Mouse (Mus musculus) spleen, adult 18-20 months (tissue): ENCODE data around the gene Cyp2d22.

Experiments
- DNase-seq, 2 experiments: peaks; one replicate each; pipeline ENCODE4 v3.0.0; 2022; ENCODE audit warnings: mixed read lengths in 2 of 2

Cyp2d22 gene

GRCm38 (mm10) chr15:82345820-82346470, 34.1 kb downstream of the Cyp2d22 start:
- peak; percentile 95 to 97 for DNase-seq

DNA sequence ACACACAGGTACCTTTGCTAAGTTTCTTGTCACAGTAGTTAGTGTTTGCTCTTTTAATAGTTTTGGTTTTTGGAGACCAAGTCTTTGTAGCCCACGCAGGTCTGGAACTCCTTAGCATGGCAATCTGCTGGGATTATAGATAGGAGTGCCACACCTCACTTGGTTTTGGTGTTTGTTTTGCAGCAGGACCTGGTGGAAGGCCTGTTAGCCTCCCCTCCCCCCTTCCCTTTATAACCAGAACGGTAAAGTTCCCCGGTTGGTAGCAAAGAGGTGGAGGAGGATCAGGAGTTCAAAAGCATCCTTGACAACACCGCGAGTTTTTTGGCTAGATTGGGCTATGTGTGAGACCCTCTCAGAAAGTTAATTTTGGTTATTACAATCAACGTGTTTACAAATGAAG, 35.1 kb downstream of the Cyp2d22 start:
- no peak for DNase-seq

DNA sequence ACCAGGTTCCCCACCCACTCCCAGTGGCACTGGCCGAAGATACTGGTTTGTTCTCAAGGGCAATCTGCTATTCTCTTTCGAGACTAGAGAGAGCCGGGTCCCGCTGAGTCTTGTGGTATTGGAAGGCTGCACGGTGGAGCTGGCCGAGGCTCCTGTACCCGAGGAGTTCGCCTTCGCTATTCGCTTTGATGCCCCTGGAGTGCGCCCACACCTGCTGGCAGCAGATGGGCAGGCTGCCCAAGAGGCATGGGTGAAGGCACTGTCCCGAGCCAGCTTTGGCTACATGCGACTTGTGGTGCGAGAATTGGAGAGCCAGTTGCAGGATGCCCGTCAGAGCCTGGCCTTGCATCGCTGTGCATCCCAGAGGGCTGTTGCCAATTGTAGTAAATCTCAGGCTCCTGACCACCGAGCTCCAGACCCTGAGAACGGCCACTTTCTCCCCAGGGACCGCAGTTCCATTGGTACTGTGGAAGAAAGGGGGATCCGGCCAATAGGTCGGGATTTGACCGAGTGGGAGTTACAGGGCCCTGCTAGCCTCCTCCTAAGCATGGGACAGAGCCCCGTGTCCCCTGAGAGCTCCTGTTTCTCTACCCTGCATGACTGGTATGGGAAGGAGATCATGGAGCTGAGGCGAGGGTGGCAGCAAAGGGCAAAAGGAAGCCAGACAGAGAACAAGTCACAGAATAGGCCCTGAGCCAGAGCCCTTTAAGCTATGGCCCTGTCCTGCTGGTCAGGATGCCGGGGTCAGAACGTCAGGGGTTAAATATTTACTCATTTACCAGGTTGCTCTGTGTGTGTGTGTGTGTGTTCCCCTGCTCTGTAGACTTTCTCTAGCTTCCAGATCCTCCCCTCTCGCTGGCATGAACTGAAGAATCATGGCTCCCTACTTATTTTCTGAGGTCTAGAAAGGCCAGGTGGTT, 36.4 kb downstream of the Cyp2d22 start:
- no peak for DNase-seq

- DNase-seq: no peak
These were observed 37.5 kb downstream of the Cyp2d22 start for GRCm38 (mm10) chr15:82342543-82342935.

- DNase-seq: no peak
These were observed 38.2 kb downstream of the Cyp2d22 start for GRCm38 (mm10) chr15:82341675-82342542.

DNA sequence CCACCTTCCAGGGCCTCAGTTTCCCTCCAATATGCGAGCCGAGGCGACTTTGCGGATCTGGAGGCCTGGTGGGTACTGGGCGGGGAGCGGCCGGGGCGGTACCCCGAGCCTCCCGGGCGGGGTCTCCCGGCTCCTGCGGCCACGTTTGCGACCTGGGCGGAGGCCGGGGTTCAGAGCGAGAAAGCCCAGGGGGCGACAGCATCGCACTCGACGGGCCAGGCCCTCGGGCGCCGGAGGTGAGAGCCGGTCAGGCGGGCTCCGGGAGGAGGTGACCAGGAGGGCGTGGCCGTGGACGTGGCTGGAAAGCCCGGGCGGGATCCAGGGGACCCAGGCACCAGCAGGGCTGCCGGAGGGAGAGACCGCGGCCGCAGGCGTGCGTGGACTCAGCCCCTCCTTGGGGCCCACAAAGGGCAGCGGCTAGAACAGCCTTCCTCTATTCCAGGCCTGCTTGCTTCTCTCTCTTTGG, 39.0 kb downstream of the Cyp2d22 start:
- peak in 1 of 2 experiments; percentile 26 for DNase-seq

DNA sequence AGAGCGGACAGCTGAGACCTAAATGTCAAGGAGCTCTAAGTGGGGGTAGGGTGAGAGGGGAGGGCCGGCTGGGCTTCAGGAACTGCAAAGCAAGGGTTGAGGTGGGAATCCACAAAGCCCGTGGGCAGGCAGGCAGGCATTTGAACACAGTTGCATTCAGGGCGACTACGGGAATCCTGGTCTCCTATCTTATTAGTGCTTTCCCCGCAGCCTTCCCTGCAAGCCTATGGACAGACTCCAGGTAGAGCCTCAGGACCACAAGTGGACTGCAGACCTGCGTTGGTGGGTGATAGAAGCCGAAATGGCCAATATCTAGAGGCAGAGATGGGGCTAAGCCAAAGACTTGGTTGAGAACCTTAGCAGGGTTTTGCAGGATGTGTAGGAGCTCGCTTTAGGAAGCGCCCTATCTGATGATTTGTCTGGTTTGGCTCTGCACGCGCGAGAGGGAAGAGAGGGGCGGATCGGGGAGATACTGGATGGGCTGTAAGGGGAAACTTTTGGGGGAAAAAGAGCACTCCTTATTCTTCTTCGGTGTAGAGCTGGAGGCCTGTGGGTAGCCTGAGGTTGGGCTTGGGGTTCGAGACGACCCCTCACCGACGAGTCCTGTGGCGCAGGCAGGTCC, 39.5 kb downstream of the Cyp2d22 start:
- DNase-seq: no peak

- no peak for DNase-seq
These were observed 40.3 kb downstream of the Cyp2d22 start for GRCm38 (mm10) chr15:82339634-82340254.

GRCm38 (mm10) chr15:82339150-82339549, 40.9 kb downstream of the Cyp2d22 start:
- no peak for DNase-seq

- DNase-seq: peak; percentile 86 to 90
These were observed 41.4 kb downstream of the Cyp2d22 start, which contains the start of the genes Naga, Pheta2 and Smdt1 for GRCm38 (mm10) chr15:82338593-82339112. Gene Naga (minus strand): TSS chr15:82338925. Gene Pheta2 (plus strand): TSS chr15:82338942. Gene Smdt1 (plus strand): TSS chr15:82338959.

- no peak for DNase-seq
These were observed 42.2 kb downstream of the Cyp2d22 start for GRCm38 (mm10) chr15:82337875-82338274.

- DNase-seq: no peak
These were observed 43.4 kb downstream of the Cyp2d22 start for GRCm38 (mm10) chr15:82336629-82337028.

DNA sequence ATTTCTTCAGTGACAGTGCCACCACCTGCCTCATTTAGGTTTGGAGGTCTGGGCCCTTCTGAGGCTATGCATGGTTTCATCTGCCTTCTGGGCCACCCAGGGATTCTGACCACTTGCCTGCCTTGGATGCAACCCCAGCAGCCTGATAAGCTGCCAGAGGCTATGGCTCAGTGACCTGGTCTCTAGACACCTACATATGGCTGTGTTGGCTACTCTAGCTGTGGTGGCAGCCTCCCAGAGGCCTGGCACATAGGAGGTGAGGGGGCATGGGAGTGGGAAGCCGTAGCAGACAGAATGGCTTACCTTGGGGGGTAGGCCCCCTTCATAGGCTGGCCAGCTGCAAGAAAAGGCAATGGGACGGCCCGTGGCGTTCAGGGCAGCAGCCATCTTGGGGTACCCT, 44.9 kb downstream of the Cyp2d22 start:
- DNase-seq: no peak

DNA sequence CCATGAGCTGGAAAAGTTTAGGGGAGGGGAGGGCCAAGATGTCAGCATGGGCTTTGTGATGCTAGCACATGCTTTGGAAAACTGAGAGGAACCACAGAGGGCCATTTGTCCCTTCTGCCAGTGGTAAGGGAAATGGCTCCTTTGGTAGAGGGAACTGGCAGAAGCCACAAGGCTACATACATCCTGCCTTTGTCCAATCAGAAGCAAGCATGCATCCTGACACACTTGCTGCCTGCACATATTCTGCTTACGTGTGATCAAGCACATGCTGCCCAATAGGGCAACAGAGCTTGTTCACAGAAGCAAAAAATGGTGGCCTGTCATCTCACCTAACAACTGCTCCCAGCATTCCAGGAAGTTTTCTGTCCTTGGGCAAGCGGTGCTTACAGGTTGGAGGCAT, 54.7 kb downstream of the Cyp2d22 start:
- no peak for DNase-seq

- DNase-seq: no peak
These were observed 57.9 kb downstream of the Cyp2d22 start for GRCm38 (mm10) chr15:82322195-82322594.
